Mouse (Mus musculus) myocyte (in vitro differentiated cells): ENCODE measurements at regions not wholly inside any gene's neighbourhood (a gene's known extent, or its start where the extent isn't known, plus 50 kb on each side); places are given as distances from the start of the nearest gene placed in this dataset.
"Not testable (repeated sequence)": the region's sequence is repeated elsewhere in the genome, so short reads cannot be mapped to it uniquely, and the experiment has no call there.

Source experiments
- H3K27me3 ChIP-seq: one replicate; pipeline ENCODE4 v1.6.1; 2011; ENCODE audit not compliant: control insufficient read depth, insufficient read depth, insufficient read length
- H3K36me3 ChIP-seq: one replicate; pipeline ENCODE4 v1.6.1; 2011; ENCODE audit not compliant: control insufficient read depth, insufficient read depth
- H3K4me2 ChIP-seq: one replicate; pipeline ENCODE4 v1.6.1; 2011; ENCODE audit warnings: low read depth, control low read depth
- H3K4me3 ChIP-seq: one replicate; pipeline ENCODE4 v1.5.1; 2011; ENCODE audit warnings: mild to moderate bottlenecking, control low read depth, moderate library complexity
- H3K79me2 ChIP-seq: one replicate; pipeline ENCODE4 v1.6.1; 2011; ENCODE audit not compliant: control insufficient read depth, insufficient read depth
- H3ac ChIP-seq: one replicate; pipeline ENCODE4 v1.6.1; 2011; ENCODE audit not compliant: control insufficient read depth, insufficient read length
- CEBPB ChIP-seq: IDR thresholded peaks from 2 replicates; pipeline ENCODE4 v1.6.1; 2011; ENCODE audit warnings: mild to moderate bottlenecking, moderate library complexity; ENCODE audit not compliant: poor library complexity, insufficient read depth, severe bottlenecking
- E2F4 ChIP-seq: IDR thresholded peaks from one replicate; pipeline ENCODE4 v1.6.1; 2011; ENCODE audit warnings: mild to moderate bottlenecking, control low read depth, moderate library complexity; ENCODE audit not compliant: insufficient read depth
- MAX ChIP-seq: IDR thresholded peaks from one replicate; pipeline ENCODE4 v1.6.1; 2011; ENCODE audit warnings: low read depth, mild to moderate bottlenecking, control low read depth
- MYOD1 ChIP-seq, 3 experiments: IDR thresholded peaks; one replicate each; pipeline ENCODE4 v1.6.1; 2011; ENCODE audit warnings: control low read depth in 2 of 3, low read depth in 2 of 3, mild to moderate bottlenecking in 2 of 3, moderate library complexity in 1 of 3; ENCODE audit not compliant: insufficient read length in 2 of 3, control insufficient read depth in 1 of 3
- MYOG ChIP-seq, 3 experiments: IDR thresholded peaks; one replicate each; pipeline ENCODE4 v1.6.1; 2011; ENCODE audit warnings: control low read depth in 2 of 3, low read depth in 2 of 3, mild to moderate bottlenecking in 2 of 3; ENCODE audit not compliant: insufficient read length in 2 of 3, control insufficient read depth in 1 of 3, insufficient read depth in 1 of 3
- POLR2A ChIP-seq: IDR thresholded peaks from one replicate; pipeline ENCODE4 v1.6.1; 2011; ENCODE audit warnings: low read depth, mild to moderate bottlenecking, control low read depth, moderate library complexity; ENCODE audit not compliant: insufficient read length
- POLR2AphosphoS2 ChIP-seq: IDR thresholded peaks from one replicate; pipeline ENCODE4 v1.6.1; 2011; ENCODE audit warnings: low read depth, control low read depth; ENCODE audit not compliant: insufficient read length
- REST ChIP-seq: IDR thresholded peaks from one replicate; pipeline ENCODE4 v1.6.1; 2011; ENCODE audit warnings: mild to moderate bottlenecking, control low read depth, moderate library complexity; ENCODE audit not compliant: insufficient read depth, insufficient read length
- SRF ChIP-seq: IDR thresholded peaks from one replicate; pipeline ENCODE4 v1.6.1; 2011; ENCODE audit warnings: low read depth; ENCODE audit not compliant: control insufficient read depth, insufficient read length
- TCF12 ChIP-seq: IDR thresholded peaks from one replicate; pipeline ENCODE4 v1.6.1; 2011; ENCODE audit warnings: mild to moderate bottlenecking, control low read depth; ENCODE audit not compliant: poor library complexity, insufficient read depth, severe bottlenecking
- TCF3 ChIP-seq: IDR thresholded peaks from one replicate; pipeline ENCODE4 v1.6.1; 2011; ENCODE audit warnings: low read depth, control low read depth; ENCODE audit not compliant: insufficient read length
- USF1 ChIP-seq: IDR thresholded peaks from one replicate; pipeline ENCODE4 v1.6.1; 2011; ENCODE audit warnings: low read depth, mild to moderate bottlenecking, control low read depth, moderate library complexity

- H3K36me3 ChIP-seq: no peaks in the 10 kb centered on the region
- no peak for TF ChIP-seq E2F4
- TF ChIP-seq POLR2AphosphoS2: no peak
- TF ChIP-seq TCF12: no peak
- H3K4me3 ChIP-seq: no peak overlapping the region
These were observed 667.4 kb upstream of the Igfbp7 start for GRCm38 (mm10) chr5:78075203-78075602.

GRCm38 (mm10) chr5:78032554-78033250 lies 624.9 kb upstream of the Igfbp7 start:
- Histone ChIP-seq H3K79me2 (no peaks in the 10 kb centered on the region), H3K4me3 (no peak overlapping the region), H3K36me3 (no peaks in the 10 kb centered on the region), H3K27me3 (no peaks in the 10 kb centered on the region), H3ac (no peak overlapping the region), H3K4me2 (no peak overlapping the region)
- no peak for TF ChIP-seq POLR2A
- no peak for TF ChIP-seq TCF12
- TF ChIP-seq TCF3: no peak
- TF ChIP-seq E2F4: no peak
- no peak for TF ChIP-seq CEBPB
- TF ChIP-seq USF1: no peak
- TF ChIP-seq SRF: no peak
- no peak for TF ChIP-seq POLR2AphosphoS2
- TF ChIP-seq REST: no peak
- TF ChIP-seq MYOD1 (IDR thresholded peaks at IDR 0.05; ENCODE audit: control insufficient read depth in 1 of 3, insufficient read length in 2 of 3, low read depth in 2 of 3): no peak
- no peak for TF ChIP-seq MAX
- TF ChIP-seq MYOG (IDR thresholded peaks at IDR 0.05; ENCODE audit: control insufficient read depth in 1 of 3, insufficient read depth in 1 of 3, insufficient read length in 2 of 3, low read depth in 2 of 3): no peak

More at GRCm38 (mm10) chr5:78075203-78075602, 667.4 kb upstream of the Igfbp7 start:
- Histone ChIP-seq H3K27me3 (no peaks in the 10 kb centered on the region), H3K4me2 (no peak overlapping the region), H3ac (no peak overlapping the region), H3K79me2 (no peaks in the 10 kb centered on the region)

GRCm38 (mm10) chr5:78017523-78017922 lies 609.7 kb upstream of the Igfbp7 start:
- H3K4me2 ChIP-seq: no peak overlapping the region
- H3K4me3 ChIP-seq: no peak overlapping the region
- H3K36me3 ChIP-seq: no peaks in the 10 kb centered on the region
- H3K27me3 ChIP-seq: no peaks in the 10 kb centered on the region
- TF ChIP-seq MAX (no peak), USF1 (no peak), MYOG (IDR thresholded peaks at IDR 0.05; ENCODE audit: control insufficient read depth in 1 of 3, insufficient read depth in 1 of 3, insufficient read length in 2 of 3, low read depth in 2 of 3) (no peak), POLR2AphosphoS2 (no peak), SRF (no peak), POLR2A (no peak), TCF12 (no peak), MYOD1 (IDR thresholded peaks at IDR 0.05; ENCODE audit: control insufficient read depth in 1 of 3, insufficient read length in 2 of 3, low read depth in 2 of 3) (no peak), REST (no peak), CEBPB (no peak), E2F4 (no peak), TCF3 (no peak)
- H3ac ChIP-seq: no peak overlapping the region
- H3K79me2 ChIP-seq: no peaks in the 10 kb centered on the region

GRCm38 (mm10) chr5:77986449-77987047 lies 578.7 kb upstream of the Igfbp7 start:
- no peak overlapping the region for H3ac ChIP-seq
- TF ChIP-seq TCF12 (no peak), MAX (no peak)
- no peaks in the 10 kb centered on the region for H3K36me3 ChIP-seq
- no peak overlapping the region for H3K4me2 ChIP-seq
- H3K27me3 ChIP-seq: no peaks in the 10 kb centered on the region
- no peak overlapping the region for H3K4me3 ChIP-seq
- H3K79me2 ChIP-seq: no peaks in the 10 kb centered on the region

- Histone ChIP-seq H3K4me3 (no peak overlapping the region), H3K79me2 (no peaks in the 10 kb centered on the region), H3ac (no peak overlapping the region), H3K4me2 (no peak overlapping the region), H3K36me3 (no peaks in the 10 kb centered on the region), H3K27me3 (no peaks in the 10 kb centered on the region)
- TF ChIP-seq E2F4 (no peak), USF1 (no peak), REST (no peak), SRF (no peak), POLR2A (no peak)
These were observed 577.4 kb upstream of the Igfbp7 start for GRCm38 (mm10) chr5:77985269-77985668.

- H3K4me2 ChIP-seq, H3K4me3 ChIP-seq, H3K79me2 ChIP-seq, H3ac ChIP-seq, H3K27me3 ChIP-seq, H3K36me3 ChIP-seq: not testable (repeated sequence)
These were observed 532.2 kb upstream of the Igfbp7 start for GRCm38 (mm10) chr5:77940021-77940420.
